Mouse (Mus musculus) embryonic stem cell, embryonic (primary cell): ENCODE measurements around the gene Dchs1.

ENCODE experiments used
- CTCF ChIA-PET, 4 experiments: fragments of 300-600 bp in 2 of 4; fragments of 350-600 bp in 2 of 4; sonication (Branson Sonifier 250); formaldehyde crosslinking; loops; one replicate each; lab custom pipeline; 2022; ENCODE audit warnings: inconsistent platforms in 2 of 4; lab: Charles Lee
- POLR2A ChIA-PET, 4 experiments: fragments of 300-600 bp in 2 of 4; fragments of 350-600 bp in 2 of 4; sonication (Branson Sonifier 250); formaldehyde crosslinking; loops; one replicate each; lab custom pipeline; 2022; ENCODE audit warnings: antibody characterized with exemption in 4 of 4, inconsistent platforms in 1 of 4; lab: Charles Lee

Dchs1 gene

GRCm38 (mm10) chr7:105703184-105703583 is 84.3 kb downstream of the Dchs1 start:
- POLR2A ChIA-PET = no interaction called here
- CTCF ChIA-PET = no interaction called here
